Mouse (Mus musculus) gastrocnemius, postnatal 14 days (tissue): ENCODE results near the gene Pla2g12a. TPM values are rescaled to one million over a fixed set of nuclear protein-coding genes. Genes with fewer than 3 reads are reported as not detected.

Experiments
- DNase-seq: peaks from one replicate; pipeline ENCODE4 v3.0.0; 2021; ENCODE audit warnings: mixed read lengths
- intact Hi-C: fragments of 180-260 bp; cut with DNase I; formaldehyde crosslinking; loops from one replicate; pipeline ENCODE4 v1.15.1; 2025; ENCODE audit warnings: low total_unique reads
- total RNA-seq, 2 experiments: library from RNA; stranded (reverse); gene quantifications; 2 replicates each; pipeline ENCODE4 v1.2.3; 2021

Gene Pla2g12a
- total RNA-seq, 2 experiments from 2014 or later: 28.2 to 39.8 TPM

DNA sequence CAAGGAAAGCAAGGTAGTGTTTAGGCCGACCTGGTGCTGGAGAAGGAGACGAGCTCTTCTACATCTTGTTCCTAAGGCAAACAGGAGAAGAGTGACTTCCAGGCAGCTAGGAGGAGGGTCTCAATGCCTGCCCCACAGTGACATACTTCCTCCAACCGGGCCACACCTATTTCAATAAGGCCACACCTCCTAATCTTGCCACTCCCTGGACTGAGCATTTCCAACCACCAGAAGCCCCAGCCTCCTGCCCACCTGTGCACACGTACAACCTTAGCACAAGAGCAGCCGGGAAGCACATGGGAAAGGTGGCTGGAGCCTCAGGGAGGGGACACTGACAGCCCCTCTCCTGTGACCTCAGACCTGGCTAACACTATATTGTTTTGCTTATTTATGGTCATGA, 13.6 kb downstream of the Pla2g12a start:
- intact Hi-C loops: no loop called here
- DNase-seq: no peak

DNA sequence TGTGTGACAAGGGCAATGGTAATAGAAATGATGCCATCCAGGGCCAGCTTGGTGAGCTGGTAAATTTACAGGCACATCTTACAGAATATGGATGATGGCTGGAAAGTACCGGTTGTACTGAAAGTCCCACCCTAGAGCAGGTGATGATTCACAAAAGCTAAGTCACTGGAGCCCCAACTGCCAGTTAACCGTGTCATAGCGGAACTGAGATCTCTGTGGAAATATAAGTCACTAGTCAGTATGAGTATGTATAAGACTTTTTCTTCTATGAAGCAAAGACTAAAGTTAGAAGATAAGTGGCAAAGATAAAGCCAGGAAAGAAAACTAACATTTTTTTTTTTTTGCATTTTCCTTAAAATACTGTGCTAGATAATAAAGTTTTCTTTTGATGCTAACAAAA, 14.7 kb downstream of the Pla2g12a start:
- DNase-seq: no peak
- intact Hi-C loops: no loop called here

DNA sequence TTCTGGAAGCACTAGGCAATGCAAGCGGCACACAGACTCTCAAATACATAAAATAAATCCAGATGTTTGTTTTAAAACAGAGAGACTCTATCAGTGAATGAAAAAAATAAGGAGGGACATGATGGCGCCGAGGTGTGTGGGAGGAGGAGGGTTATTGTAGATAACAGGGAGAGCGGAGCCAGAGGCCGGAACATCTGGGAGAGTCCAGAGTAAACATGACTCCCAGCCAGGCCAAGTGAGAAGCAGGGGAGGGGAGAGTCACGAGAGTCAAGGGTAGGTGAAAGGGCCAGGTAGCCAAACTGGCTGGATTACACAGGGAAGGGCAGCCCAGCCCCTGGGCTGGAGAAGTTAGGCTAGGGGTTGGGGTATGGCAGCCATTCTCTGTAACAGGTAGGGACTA, 18.2 kb downstream of the Pla2g12a start:
- intact Hi-C loops: no loop called here
- no peak for DNase-seq

DNA sequence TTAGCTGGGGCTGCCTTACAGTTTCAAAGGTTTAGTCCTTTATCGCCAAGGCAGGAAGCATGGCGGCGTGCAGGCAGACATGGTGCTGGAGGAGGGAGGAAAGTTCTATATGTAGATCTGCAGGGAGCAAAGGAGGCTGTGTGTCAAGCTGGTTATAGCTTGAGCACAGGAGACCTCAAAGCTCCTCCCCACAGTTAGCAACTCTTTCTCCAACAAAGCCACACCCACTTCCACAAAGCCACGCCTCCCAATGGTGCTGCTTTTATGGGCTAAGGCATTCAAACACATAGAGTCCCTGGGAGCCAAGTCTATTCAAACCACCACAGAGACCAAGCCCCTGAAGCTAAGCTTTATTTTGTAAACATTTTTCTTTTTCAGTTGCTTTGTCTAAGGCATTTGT, 20.5 kb downstream of the Pla2g12a start:
- DNase-seq: no peak
- intact Hi-C loops: no loop called here

DNA sequence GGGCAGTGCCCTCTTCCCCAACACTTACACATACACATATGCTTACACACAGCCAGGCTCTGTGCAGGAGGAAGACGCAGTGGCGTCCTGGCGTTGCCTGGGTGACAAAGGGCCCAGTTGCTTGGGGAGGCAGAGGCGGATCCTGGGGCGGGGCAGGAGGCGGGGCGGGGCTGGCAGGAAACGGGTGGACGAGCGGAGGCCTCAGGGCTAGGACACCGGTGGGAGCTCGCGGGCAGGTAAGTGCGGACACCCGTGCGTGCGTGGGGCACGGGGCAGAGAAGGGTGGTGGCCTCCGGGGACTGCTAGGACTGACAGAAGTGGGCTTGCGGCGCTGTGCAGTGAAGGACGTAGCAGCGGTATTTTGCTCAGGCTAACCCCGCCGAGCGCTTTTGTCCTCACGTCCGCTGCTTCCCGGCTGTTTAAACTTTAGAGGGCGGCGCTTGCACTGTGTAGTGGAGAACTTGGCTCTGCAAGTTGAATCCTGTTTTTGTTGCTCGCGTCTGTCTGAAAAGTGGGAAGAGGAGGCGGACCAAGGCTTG, 22.9 kb downstream of the Pla2g12a start, which contains the start of gene Casp6:
Casp6 (plus strand) TSS at position 155 of the 539 bp plus-strand sequence.
- intact Hi-C loops: no loop called here
- peak; percentile 84 for DNase-seq

DNA sequence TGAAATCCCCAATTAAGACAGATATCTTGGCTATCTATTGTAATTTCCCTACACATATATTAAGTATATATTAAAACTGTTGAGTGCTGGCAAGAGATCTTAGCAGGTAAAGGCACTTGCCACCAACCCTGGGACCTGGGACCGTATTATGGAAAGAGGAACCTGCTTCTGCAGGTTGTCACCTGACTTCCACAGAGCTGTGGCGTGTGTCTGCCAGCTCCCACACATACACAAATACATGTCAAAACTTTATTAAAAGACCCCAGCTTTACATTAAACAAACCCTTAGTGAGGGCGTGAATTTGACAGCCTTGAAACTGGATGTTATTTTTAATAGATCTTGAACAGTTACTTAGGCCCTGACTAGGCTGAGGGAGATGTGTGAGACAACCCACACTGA, 25.0 kb downstream of the Pla2g12a start:
- intact Hi-C loops: no loop called here
- DNase-seq: no peak

DNA sequence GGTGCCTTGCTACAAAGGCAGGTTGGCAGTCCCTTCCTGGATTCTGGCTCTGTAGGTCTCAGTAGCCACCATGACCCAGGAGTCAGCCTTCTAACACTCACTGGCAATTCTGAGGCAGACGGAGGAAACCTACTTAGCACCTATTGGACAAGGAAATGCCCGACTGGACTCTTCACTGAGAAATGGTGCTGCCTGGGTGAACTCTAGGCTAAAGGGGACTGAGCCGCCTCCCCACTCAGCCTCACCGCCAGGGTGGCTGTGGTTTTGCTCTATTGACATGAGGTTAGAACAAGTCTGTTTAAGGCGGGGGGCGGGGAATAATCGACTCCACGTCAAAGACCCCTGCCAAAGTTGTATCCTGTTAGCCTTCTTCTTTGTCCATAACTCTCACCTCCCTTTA, 25.5 kb downstream of the Pla2g12a start:
- intact Hi-C loops: no loop called here
- DNase-seq: no peak

DNA sequence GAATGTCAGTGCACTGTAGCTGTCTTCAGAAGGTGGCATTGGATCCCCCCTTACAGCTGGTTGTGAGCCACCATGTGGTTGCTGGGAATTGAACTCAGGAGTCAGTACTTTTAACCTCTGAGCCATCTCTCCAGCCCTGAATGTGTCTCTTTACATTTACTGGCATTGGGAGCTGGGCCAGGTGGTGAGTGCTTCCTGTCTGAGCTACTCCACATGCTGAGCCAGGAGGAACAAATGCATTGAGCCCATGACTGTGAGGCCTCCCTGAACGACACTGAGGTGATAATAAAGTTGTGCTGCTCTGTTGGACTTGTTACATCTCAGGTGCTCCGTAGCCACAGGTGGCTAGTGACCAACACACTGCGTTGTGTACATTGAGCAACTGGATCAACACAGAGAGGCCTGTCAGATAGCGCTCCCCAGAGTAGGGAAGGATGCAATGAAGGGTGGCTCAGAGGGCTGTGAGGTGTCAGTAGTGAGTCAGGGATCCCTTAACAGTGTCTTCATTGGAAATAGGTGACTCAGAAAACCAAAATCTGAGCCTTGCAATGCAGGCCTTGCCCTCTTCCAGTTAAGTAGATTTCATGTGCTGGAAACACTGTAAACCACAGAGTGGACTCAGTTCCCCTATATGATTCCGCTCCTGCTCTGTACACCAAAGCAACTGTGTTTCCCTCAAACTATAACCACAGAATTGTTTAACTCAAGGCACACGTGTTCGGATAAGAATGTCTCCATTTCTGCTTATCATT, 26.2 kb downstream of the Pla2g12a start:
- intact Hi-C loops: no loop called here
- no peak for DNase-seq

DNA sequence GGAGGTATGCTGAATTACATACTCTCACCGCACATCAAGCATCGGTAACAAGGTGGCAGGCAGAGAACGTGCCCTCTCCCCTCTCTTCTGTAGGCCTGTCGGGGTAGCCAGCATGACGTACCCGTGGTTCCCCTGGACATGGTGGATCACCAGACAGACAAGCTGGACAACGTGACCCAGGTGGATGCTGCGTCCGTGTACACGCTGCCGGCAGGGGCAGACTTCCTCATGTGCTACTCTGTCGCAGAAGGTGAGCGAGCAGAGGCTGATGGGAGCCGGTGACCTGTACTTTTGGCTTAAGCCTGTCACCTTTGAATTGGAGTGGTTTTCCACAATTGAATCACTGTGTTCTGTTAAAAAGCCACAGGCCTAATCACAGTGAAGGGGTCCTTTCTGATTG, 33.6 kb downstream of the Pla2g12a start:
- DNase-seq: no peak
- intact Hi-C loops: no loop called here

DNA sequence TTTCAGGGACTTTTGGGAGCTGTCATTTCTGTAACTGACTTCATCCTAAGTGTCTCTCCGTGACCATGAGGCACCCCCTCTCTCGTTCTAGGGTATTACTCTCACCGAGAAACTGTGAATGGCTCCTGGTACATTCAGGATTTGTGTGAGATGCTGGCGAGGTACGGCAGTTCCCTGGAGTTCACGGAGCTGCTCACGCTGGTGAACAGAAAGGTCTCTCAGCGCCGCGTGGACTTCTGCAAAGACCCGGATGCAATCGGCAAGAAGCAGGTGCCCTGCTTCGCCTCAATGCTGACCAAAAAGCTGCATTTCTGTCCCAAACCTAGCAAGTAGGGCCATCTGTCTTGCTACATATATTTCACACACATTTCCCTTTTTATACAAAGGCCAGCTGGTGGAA, 34.8 kb downstream of the Pla2g12a start:
- no peak for DNase-seq
- intact Hi-C loops: no loop called here

DNA sequence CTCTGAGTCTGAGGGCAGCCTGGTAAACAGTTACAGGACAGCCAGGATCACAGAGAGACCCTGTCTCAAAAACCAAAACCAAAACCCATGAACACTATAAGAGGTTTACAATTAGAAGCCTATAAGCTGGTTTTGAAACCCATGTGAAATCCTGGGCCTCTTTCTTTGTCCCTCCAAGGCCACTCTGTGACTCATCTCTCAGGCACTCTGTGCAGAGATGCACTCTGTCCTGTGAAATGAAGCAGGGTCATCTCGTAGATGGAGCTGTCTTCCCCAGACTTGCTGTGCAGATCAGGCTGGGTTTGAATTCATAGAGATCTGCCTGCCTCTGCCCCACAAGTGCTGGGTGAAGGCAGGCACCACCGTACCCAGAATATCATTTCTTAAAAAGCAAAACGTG, 39.0 kb downstream of the Pla2g12a start:
- DNase-seq: no peak

DNA sequence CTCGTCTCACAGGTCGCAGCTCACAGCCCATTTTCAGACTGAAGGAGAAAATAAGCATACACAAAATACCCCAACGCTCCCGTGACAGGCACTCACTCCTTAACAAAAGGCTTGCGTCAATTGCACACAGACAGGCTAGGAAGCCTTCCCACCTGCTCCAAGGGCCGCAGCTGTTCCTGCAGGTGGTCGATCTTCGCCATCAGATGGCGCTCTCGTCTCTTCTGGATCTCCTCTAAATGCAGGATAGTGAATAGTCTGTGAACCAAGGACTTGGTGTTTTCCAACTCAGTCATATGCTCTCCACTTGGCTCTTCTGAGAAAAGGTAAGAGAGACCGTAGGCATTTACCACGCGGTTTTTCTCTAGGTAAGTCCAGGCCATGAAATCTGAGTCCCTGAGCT, 40.0 kb downstream of the Pla2g12a start:
- peak; percentile 59 for DNase-seq
- intact Hi-C loops: loop anchor here (2.0 kb wide), 1 partner anchor 160 kb away; no protein-coding TSS in a partner anchor

More for the DNA sequence above, 39.0 kb downstream of the Pla2g12a start:
- intact Hi-C loops: no loop called here

DNA sequence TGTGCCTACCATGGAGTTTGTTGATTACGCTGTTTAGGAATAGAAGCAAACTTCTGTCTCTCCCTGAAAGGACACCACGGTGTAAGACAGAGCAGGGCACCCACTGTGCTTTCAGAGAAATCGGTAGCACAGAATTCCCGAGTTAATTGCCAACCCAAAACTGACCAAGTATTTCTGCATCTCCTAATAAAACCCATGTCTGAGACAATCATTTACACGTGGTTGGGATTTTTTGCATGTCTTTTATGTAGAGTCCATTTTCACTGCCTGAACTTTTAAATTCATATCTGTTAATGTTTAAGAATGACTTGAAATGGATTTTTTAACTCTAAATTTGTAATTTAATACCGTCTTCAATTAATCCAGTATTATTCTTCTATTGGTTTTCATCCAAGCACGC, 45.2 kb downstream of the Pla2g12a start:
- intact Hi-C loops: no loop called here
- no peak for DNase-seq

DNA sequence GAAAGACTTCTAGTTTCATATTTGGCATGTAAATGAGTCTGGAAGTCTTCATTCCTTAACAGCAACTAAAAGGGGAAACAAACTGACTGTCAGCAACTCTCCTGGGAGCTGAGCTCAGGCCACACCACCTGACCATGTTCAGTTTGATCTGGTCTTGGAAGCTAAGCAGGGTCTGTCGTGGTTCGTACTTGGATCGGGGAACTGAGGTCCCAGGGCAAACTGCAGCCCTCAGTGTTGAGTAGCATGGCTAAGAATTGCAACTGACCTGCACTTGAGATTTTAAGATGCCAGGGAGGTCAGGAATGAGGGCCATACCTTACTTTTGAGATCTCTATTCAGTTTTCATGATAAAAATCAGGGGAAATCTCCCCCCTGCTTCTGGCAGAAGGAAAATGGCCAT, 47.5 kb downstream of the Pla2g12a start:
- DNase-seq: no peak
- intact Hi-C loops: no loop called here

DNA sequence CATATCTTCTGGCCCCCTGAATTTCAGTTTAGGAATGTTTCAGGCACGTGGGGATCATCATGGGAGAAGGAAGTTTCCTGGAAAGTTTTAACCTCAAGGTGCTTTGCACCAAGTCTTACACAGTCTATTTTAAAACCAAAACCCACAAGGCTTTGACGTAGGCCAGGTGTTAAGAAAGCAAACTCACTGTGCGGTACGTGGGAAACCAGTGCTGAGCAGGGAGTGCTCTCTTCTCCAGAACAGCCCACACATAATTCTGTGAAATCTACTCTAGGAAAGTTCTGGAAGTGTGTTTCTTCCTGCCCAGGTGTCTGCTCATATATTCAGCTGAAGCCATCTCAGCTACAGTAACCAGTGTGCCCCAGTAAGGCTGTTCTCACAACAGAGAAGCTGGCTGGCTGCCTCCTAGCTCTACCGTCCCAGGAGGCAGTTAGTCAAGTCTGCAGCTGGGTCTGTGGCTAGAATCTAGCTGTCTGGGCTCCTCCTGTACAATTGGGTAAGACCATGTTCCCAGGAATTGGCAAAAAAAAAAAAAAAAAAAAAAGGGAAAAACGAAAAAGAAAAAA, 51.9 kb downstream of the Pla2g12a start:
- intact Hi-C loops: no loop called here

DNA sequence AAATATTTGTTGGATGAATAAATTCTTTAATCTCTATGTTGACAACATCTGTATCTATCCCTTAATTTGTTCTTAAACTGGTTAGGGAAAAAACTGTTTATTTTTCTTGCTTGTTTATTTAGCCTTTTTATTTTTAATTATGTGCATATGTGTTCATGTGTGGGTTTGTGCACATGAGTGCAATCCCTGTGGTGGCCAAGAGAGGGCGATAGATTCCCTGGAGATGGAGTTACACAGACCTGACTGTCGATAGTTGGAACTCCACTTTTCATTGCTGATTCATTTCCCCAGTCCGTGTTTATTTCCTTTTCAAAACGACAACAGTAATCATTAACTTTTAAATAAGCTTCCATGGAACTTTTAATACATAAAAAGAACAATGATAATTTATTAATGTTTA, 54.0 kb downstream of the Pla2g12a start:
- DNase-seq: no peak
- intact Hi-C loops: no loop called here

More for the DNA sequence above, 51.9 kb downstream of the Pla2g12a start:
- peak; percentile 23 for DNase-seq

DNA sequence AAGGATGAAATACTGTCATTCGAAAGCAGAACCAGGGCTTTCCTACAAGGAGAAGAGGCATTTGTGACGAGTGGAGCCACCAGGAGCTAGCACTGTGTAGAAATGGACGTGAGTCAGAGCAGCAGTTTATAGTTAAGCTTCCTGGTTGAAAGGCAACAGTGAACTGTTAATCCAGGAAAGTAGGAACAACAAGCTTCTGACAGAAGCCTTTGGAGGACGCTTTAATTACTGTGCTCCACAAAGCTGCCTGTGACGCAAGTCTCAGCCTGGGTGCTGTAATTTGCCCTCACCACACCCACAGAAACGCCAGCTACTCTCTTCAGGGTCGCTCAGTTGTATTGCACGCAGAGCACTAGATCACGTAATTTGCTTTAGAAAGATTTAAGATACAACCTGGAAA, 58.2 kb downstream of the Pla2g12a start:
- no peak for DNase-seq
- intact Hi-C loops: no loop called here

DNA sequence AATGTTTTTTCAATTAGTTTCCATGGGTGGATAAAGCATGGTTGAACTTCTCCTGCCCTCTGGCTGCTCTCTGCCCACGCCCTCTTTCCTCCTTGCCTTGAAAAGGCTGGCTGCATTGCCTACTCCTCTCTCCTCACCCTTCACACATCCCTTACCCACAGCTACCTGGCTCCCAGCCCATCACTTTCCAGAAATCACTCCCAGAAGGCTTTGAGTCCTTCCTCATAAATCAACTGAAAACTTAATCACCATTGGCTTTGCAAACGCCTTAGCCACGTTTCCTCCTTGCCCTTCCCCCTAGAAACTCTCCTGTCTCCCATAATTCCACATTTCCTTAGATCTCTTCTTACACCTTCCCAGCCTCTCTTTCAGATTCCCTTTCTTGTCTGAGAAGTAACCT, 59.4 kb downstream of the Pla2g12a start:
- no peak for DNase-seq
- intact Hi-C loops: no loop called here

DNA sequence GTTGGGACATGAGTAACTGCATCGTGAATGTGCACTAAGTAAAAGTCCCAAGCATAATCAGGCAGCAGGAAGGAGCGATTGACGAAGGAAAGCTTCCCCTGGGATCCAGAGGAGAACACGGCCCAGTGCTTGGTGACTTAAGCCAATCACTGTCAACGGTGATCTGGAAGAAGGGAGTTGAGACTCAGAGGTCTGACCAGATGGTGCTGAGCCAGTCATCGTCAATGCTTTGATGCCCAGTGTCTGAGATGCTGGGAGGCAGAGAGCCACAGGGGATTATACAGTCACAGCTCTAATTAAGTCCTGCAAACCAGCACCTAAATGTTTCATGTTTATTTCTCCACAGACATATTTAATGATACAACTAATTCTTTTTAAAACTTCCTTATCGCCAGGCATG, 60.7 kb downstream of the Pla2g12a start:
- intact Hi-C loops: no loop called here
- no peak for DNase-seq

DNA sequence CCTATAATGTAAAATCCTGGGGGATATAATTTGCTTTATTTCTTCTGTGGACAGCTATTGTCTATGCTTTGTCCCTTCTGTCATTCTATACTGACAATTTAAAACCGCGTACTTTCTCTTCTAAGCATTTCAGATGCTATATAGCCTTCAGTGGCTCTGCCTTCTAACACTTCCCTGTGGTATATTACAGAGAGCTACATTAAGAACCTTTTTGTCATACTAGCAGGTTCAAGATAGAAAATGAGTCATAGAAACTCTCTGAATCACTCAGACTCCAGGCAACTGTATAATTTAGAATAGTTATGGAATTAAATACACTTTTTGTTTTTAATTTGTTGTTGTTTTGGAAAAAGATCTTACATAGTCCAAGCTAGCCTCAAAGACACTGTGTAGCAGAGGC, 62.4 kb downstream of the Pla2g12a start:
- no peak for DNase-seq
- intact Hi-C loops: no loop called here

DNA sequence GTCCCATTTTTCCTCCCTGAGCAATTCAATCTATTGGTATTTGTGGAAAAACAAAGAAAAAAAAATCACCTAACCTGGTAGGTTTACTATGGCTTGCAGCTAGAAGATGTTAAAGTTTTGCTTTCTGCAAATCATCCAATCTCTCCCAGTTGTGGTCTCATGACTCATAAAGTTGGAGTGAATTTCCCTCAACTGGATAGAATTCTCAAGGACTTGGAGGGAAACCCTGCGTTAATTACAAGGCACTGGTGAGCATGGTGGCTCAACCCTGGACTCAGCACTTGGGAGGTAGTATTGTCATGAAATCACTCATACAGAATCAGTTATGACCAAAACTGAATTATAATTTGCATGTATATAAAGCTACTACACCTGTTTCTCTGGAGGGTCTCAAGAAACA, 62.9 kb downstream of the Pla2g12a start:
- no peak for DNase-seq
- intact Hi-C loops: no loop called here
